Mouse (Mus musculus) colon, adult 2 months (tissue): ENCODE results near the gene Pold3. TPM values are rescaled to one million over a fixed set of nuclear protein-coding genes. Genes with fewer than 3 reads are reported as not detected.

Experiments used
- polyA plus RNA-seq: library from polyadenylated mRNA; depleted of rRNA; stranded (reverse); fragments of >200 nt; gene quantifications from 2 replicates; pipeline ENCODE4 v1.2.3, GENCODE M21; 2012; rRNA removed

The Pold3 gene
- 6.4 and 7.2 TPM in 2 replicates for polyA plus RNA-seq

GRCm38 (mm10) chr7:100121376-100121789, at the start of gene Pold3:
Gene Pold3, minus strand, starts transcription at chr7:100121565.

GRCm38 (mm10) chr7:100159105-100159841, 37.9 kb upstream of the Pold3 start, which contains the start of gene Lipt2:
Gene Lipt2, plus strand, starts transcription at chr7:100159277.

Other genes with a start within 250 kb of the Pold3 start
- 3.7 and 4.0 TPM in 2 replicates for gene Rnf169, start 141.1 kb downstream of the Pold3 start, polyA plus RNA-seq
- 2.2 and 4.4 TPM in 2 replicates for gene Chrdl2, start 115.4 kb downstream of the Pold3 start, polyA plus RNA-seq
- gene Lipt2, start 37.7 kb upstream of the Pold3 start, polyA plus RNA-seq, result 23.1 and 27.5 TPM in 2 replicates
- gene Kcne3, start 54.9 kb upstream of the Pold3 start, polyA plus RNA-seq, result 292 and 298 TPM in 2 replicates
- gene Pgm2l1, start 105.8 kb upstream of the Pold3 start, polyA plus RNA-seq, result 2.4 and 2.8 TPM in 2 replicates
- 2.4 and 2.6 TPM in 2 replicates for gene P4ha3, start 164.0 kb upstream of the Pold3 start, polyA plus RNA-seq